Mouse (Mus musculus) frontal cortex, postnatal 25 days (tissue): ENCODE measurements around the gene Slitrk3.
"Not testable (repeated sequence)": the region's sequence is repeated elsewhere in the genome, so short reads cannot be mapped to it uniquely, and the experiment has no call there.

Experiments used
- DNase-seq, 2 experiments: peaks; one replicate each; pipeline ENCODE4 v3.0.0; 2022; ENCODE audit warnings: low spot score in 2 of 2

Slitrk3 gene

DNA sequence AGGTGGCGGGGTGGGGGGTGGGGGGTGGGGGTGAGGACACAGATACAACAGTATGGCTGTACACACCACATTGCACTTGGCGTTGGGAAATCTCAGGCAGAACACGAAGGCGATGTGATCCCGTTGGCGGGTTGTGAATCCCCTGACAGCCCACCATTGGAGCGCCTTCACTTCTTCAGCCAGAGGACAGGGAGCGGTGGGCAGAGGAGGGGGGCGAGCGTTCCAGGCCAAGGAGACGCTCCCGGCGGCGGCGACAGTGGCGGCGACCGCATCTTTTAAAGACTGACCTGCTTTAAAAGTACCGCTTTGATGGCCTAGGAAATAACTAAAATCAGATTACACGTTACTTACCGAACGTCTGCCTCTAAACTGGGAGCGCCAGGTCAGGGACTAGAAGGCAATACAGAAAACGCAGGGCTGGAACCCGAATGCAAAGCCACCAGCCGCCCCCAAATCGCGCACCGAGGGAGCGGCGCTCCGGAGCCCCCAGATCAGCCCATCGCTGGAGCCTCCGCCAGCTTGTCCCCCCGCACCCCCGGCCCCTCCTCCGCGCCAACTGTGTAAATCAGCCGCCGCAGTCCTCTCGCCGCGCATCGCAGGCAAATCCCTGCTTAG lies at the start of gene Slitrk3:
Slitrk3 (minus strand) TSS at position 607 of the 615 bp plus-strand sequence.
- peak; percentile 41 to 47 for DNase-seq

DNA sequence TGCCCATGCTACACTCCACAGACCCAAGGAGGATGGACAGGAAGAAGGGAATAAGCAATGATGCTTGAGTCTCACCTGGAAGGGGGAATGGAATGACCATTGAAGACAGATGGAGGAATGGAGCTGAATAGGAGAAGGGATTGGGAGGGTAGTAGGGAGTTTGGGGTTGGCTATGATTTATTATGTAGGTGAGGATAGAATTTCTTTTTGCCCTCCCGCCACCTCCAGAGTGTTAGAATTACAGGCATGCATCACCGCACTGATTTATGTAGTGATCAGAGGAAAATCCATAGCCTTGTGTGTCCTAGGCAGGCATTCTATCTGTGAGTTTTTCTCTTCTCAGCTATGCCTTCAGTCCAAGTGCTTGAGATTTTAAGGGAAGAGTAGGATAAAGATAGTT lies 36.8 kb upstream of the Slitrk3 start:
- DNase-seq = not testable (repeated sequence)

DNA sequence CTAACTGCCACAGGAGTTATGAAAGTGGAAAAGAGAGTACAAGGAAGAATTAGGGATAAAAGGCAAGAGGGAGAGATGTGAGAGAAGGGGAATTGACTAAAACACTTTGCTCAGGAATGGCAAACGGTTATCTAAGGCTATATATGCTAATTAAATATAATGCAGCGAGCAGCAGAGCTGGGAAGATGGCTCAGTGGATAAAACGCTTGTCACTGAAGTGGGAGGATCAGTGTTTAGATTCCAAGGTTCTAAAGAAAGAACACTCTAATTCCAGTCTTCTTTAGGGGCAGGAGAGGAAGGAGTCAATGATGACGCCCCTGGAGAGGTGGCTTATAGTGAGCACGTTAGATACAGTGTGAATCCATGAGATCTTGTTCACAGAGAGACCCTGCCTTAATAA lies 27.0 kb upstream of the Slitrk3 start:
- DNase-seq = no peak

DNA sequence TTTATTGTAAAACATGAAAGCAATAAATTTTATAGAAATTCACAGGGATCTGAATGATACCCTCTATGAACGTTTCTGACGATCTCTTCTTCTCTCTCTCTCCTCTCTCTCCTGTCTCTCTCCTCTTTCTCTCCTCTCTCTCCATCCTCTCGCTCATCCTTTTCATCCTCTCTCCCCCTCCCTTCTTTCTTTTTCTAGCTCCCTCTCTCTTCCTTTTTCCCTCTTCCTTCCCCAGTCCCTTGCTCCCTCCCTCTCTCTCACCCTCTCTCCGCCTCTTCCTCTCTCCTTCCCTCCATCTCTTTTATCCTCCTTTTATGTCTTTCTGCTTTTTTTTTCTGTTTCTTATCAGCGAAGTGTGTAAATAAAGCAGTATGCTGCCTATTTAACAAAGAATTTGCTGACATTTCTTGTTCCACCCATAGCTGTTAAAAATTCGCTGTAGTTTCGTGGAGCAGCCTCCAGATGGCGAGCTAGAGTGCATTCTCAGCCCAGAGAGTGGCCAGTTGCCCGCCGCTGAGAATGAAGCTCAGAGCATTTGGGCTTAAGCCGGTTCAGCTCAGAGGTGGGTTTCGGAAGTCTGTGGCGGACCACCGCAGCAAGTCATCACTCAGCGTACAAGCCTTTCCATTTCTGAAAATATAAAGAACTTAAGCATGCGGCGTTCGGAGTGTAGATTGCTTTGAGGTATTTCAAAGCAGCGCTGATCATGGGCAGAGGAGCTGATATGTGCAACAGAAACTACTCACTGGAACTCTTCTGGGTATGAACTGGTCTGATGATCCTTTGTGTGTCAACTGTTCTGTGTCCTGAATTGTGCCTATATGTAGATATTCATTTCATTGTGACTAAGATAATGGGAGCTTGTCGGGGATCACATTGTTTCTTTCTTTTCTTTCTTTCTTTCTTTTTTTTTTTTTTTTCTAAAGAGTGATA lies 8.5 kb upstream of the Slitrk3 start:
- peak; percentile 75 to 78 for DNase-seq

DNA sequence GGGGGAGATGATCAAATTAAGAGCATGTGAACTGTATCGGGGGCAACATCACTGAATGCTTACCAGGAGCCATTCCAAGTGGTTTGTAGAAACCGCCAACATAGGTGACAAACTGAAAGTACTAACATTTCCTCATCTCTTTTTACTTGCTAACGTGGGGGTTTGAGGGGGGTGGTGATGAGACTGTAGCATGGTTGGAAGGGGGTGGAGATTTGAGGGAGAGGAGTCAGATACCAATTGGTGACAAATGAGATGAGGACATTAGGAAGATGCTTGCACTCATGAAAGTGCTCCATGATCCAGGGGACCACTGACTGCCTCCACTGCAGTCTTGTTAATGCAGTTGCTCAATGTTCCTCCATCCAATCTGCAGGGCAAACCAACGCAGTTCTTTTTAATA lies 587 bp upstream of the Slitrk3 start:
- DNase-seq = peak in 1 of 2 experiments; percentile 10

DNA sequence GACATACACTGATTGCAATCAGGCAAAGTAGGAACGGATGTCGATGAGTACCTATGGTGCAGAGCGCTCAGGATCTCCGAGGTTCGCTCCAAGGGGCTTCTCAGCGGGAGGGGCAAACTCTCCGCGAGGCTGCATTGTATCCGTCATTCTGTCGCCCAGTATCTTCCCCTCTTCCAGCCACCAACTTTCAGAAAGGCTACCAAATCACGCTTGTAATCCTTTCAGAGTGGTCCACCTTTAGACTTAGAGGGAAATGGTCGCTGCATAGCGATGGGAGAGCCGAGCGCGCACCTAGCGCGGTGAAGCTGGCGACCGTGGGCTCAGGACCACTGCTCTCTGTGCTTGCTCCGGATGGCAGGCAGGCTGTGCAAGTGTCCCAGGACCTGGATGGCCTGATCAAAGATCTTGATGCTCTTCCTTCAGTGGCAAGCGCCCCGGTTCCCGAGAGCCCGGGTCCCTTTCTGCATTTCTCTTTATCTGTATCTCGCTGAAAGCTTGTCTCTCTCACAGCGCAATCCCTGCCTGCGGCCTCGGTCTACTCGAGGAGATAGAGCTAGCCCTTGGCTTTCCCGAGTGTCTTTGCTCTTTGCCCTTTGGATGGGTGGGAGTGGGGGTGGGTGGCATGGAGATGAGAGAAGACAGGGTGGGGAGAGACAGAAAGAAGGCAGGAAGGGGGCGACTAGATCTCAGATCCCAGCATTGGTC lies 959 bp downstream of the Slitrk3 start:
- DNase-seq = peak; percentile 21 to 30

DNA sequence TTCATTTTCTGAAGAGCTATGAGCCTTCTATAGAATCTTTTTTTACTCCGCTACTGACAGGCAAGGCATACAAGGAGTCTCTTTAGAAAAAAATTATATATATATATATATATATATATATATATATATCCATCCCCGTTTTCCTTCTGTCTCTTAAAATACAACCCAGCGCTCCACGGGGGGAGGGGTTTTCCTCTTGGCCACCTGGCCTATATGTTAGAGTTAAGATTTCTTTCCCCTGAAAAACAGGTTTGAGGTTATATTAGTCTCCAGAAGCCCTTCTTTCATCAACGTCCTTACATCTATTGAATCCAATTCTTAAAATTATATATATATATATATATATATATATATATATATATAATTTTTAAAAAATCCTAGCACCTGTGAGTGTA lies 1.6 kb downstream of the Slitrk3 start:
- DNase-seq = no peak

DNA sequence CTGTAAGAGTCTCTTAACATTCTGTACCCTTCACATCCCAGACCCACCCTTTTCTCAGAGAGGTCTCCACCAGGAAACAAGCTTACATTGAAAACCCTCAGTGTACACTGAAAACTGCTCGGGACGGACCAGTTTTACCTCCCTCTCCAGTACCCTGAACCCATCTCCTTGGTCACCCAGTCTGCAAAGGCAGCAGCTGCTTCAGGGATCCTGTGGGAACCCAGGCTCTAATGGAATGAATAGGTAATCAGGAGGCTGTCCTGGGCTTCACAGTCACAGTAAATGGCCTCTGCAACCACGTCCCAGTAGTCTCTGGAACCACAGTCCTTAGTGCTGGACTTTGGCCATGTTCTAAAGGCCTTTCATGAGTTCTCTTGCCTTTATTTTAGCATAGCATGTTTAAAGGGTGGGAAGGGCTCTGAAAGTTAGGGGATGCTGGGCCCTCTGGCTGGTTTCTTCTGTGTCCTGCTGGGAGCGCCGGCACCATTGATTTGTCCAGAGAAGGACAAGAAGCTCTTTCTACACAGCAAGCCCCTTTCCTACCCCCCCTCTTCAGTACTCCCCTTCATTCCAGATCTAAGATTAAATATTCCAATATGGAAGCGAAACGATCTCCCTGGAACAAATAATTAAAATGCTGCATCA lies 2.1 kb downstream of the Slitrk3 start:
- DNase-seq = peak in 1 of 2 experiments; percentile 27

DNA sequence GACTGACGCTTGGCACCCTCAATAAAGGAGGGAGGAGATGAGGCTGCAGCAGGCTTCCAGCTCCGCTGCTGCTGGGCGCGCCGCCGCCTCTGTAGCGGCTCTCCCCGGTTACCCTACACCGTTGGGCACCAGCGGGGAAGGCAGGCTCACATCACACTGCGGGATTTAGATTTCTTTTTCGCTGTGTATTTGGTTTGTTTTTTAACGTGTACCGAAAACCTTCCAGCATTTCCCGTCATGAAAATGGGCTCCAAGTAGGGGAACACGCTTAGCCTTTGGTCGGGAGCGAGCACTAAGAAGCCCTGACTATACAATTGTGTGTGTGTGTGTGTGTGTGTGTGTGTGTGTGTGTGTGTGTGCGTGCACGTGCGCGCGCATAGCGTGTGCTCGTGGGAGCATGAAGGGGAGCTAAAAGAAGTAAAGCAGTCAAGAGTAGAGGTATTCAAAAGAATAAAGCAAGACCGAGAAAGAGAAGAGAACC lies 4.1 kb downstream of the Slitrk3 start:
- DNase-seq = peak in 1 of 2 experiments; percentile 26

DNA sequence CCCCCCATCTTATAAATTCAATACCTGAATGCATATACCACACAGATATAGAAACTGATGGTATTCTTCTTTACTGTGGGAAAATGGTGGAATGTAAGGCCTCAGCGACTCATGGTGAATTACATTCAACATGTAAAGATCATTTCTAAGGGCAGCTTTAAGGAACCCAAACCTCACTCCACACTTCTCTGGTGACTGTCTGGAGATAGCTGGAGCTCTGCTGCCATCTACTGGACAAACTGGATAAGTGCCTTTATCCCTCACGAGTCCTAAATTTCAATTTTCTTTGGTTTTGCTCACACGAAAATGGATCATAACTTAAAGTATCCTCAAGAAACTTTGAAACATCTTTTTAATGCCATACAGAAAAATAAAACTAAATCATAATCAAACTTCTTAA lies 11.4 kb downstream of the Slitrk3 start:
- DNase-seq = peak in 1 of 2 experiments; percentile 43

DNA sequence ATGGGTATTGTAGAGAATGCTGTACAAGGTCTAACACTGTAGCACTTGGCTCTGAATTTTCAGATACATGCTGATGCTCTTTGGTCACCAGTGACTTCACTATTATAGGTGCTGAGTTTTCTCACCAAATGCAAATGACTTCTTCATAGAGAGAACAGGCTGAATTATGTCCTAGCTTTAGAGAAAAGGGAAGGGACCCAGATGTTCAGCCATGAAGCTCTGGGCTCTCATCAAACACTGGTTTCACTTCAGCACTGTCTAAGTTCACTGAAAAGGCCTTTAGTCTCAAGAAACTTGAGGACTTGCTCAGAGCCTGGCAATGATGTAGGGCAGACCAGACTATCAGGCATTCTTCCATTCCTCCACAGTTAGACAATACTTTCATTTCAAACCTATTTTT lies 15.3 kb downstream of the Slitrk3 start:
- no peak for DNase-seq

DNA sequence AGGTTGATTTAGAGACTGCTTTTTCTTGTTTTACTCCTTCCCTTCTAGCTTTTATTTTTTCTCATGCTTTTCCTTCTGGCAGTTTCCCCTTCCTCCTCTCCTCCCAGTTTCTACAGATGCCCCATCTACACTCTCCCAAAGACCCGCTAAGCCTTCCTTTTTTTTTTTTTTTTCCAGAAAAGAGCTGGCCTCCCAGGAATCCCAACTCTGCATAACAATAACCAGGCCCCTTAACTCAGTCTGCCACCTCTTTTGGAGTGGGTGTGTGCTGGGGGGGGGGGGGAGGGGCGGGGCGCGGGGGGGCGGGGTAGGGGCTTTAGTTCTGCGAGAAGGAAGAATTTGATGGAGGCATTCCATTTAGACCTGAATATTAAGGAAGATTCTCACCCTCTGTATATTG lies 51.6 kb downstream of the Slitrk3 start:
- DNase-seq = no peak

DNA sequence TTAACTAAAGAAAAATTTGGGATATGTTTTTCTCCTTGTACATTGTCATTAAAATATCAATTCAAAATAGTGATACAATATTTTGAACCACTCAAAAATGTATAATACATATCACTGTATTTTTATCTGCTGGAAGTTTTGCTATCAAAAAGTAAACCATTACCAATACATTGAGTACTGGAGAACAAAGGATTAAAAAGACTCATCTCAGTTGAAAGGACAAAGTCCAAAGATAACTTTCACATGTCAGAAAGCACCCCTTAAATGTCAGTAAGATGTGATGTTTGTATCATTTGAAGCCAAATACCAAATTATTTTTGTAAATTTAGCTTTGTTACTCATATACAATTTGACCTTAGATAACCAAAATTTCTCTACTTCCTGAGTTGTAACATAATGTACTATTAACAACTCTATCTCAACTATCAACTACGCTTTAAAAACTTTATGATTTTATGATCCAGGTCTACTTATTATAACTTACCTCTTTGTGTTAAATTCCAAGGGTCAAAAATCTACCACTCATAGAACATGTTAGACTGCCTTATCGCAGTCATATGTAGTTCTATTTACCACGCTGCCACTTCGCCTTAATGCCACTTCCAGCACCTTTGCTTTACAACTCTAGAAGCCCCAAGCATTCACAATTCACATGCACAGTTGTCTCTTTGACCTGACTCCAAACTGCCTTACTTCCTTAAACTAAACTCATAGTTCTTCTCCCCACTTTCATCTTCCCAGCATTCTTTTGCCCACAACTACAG lies 54.5 kb downstream of the Slitrk3 start:
- no peak for DNase-seq

DNA sequence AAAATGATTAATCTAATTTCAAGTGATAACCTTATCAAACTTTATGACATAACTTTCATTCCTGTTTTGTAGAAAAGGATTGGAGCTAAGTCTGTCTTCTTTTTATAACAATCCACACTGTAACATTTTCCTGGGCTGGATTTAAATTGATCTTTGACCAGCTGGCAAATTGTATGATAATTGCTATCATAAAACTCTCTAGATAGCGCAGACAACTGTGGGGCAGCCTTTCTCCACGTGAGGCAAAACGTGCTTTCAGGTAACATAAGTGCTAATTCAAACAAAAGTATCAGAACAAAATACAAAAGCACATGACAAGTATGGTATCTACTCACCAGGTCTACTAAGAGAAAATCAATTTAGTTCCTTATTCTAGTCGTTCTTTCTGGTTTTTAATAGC lies 60.1 kb downstream of the Slitrk3 start:
- no peak for DNase-seq
